Mouse (Mus musculus) splenic B cell, adult 2 months (primary cell): ENCODE data around the gene Ap2b1.

Experiments
- DNase-seq: peaks from one replicate; pipeline ENCODE4 v3.0.0-alpha.2; 2011; ENCODE audit warnings: low read depth, low spot score
- H3K27me3 ChIP-seq: 2 replicates; pipeline ENCODE4 v1.6.1; 2012; ENCODE audit warnings: mild to moderate bottlenecking, low read length, moderate library complexity, mixed read lengths; ENCODE audit not compliant: control insufficient read depth, poor library complexity, insufficient read depth, severe bottlenecking
- H3K36me3 ChIP-seq: 2 replicates; pipeline ENCODE4 v1.6.1; 2012; ENCODE audit warnings: mild to moderate bottlenecking, low read length, moderate library complexity, mixed read lengths; ENCODE audit not compliant: control insufficient read depth, poor library complexity, insufficient read depth, severe bottlenecking

The Ap2b1 gene

DNA sequence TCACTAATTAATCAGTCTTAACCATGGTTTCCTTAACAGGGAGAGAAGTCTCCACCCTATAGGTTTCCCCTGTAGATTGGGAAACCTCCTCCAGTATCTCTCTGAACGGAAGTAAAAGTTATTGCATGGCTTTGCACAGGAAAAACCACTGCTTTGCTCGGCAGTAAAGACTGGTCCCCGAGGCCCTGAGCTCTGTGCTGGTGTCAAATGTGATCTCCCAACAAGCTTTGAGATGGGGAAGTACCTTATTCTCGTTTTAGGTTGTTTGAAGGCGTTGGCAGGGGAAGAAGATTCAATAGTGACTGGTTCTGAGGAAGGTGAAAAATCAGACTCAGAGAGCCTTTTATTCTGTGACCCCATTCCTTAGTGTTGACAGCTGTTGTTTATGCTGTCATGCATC, 99.9 kb downstream of the Ap2b1 start:
- H3K27me3 ChIP-seq = no peaks in the 10 kb centered on the region
- DNase-seq = no peak
- H3K36me3 ChIP-seq = peaks cover 10% of the 10 kb centered on the region

DNA sequence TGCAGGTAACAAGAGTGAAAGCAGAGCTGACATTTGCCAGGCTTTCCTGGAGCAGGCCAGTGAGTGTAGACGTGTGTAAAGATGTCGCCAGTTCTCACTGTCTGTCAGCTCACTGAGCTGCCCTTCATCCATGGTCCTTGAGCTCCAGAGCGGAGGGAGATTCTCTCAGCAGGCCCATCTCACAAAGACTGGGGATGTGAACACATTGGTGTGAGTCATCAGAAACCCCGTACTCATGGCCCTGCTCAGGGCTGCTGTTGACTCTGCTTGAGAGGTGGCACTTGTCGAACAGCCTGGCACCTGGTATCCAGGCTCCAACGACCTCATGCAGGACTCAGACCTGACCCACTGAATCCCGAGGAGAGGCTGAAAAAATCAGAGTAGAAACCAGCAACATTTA, 105.0 kb downstream of the Ap2b1 start:
- H3K36me3 ChIP-seq = peaks cover 5% of the 10 kb centered on the region; the same call in 1 of the 2 replicates
- H3K27me3 ChIP-seq = no peaks in the 10 kb centered on the region
- no peak for DNase-seq

DNA sequence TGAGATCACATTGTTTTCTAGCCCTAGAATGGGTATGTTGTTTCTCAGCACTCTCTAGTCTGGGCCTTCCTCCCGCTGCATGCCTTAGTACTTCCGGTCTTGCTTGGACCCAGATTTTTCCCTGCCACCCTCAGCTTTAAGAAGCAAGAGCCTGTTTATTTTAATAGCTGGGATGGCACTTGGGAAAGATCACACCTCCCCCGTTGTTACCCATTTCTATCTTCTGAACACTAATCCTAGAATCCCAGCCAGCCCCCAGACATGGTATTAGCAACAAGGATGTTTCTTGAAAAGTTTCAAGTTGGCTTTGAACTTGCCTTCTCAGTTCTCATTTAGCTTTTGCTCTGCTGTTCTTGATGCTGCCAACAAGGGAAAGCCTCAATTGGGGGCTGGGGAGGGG, 107.6 kb downstream of the Ap2b1 start:
- Histone ChIP-seq H3K36me3 (0 out of 2 replicates have a peak, but pooled peaks cover 1% of the 10 kb centered on the region), H3K27me3 (no peaks in the 10 kb centered on the region)
- no peak for DNase-seq

DNA sequence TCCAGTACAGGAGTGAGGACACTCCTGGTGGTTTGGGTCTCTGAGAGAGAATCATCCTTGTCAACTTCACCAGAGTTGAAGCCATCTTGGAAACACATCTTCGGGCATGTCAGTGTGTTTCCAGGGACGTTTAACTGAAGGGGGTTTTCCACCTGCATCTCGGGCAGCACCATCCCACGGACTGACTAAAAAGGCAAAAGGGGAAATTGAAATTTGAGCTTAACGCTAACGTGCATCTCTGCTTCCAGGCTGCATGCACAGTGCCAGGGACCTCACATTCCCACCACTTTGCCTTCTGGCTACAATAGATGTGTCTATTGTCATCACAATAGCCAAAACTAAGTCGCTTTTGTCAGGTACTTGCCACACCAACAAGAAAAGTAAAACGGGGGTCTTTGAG, 109.4 kb downstream of the Ap2b1 start:
- no peak for DNase-seq
- H3K27me3 ChIP-seq = no peaks in the 10 kb centered on the region
- H3K36me3 ChIP-seq = no peaks in the 10 kb centered on the region

DNA sequence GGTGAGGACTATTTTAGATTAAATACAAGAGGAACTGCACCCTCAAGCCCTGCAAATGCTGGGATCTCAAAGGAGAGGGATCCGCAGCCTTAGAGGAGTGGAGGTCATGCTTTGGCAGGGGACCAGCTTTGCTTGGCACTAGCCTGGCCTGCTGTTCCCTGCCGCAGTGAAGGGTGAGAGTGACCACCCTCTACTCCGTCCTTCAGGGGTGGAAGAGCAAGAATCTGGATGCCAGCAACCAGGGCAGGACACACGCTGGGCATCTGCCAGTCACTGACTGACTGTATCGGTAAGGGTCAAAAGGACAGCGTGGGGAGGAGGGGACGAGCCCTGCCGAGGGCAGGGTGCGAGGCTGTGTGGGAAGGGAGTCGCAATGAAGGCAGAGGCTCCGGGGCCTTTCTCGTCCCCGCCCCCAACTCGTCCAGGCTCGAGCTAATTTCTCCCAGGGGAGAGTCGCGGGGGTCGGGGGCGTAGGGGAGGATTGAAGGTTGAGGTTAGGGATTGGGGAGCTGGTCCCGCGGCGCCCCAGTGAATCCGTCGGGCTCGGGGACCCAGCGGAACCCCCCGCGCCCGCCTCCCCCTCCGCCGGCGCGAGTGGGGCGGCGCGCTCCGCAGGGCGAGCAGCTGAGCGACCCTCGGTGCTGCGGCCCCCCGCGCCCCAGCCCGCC, 110.4 kb downstream of the Ap2b1 start, which contains the start of gene Rasl10b:
Gene Rasl10b, plus strand, starts transcription at position 51 of the 668 bp plus-strand sequence.
- no peaks in the 10 kb centered on the region for H3K27me3 ChIP-seq
- no peaks in the 10 kb centered on the region for H3K36me3 ChIP-seq
- no peak for DNase-seq

DNA sequence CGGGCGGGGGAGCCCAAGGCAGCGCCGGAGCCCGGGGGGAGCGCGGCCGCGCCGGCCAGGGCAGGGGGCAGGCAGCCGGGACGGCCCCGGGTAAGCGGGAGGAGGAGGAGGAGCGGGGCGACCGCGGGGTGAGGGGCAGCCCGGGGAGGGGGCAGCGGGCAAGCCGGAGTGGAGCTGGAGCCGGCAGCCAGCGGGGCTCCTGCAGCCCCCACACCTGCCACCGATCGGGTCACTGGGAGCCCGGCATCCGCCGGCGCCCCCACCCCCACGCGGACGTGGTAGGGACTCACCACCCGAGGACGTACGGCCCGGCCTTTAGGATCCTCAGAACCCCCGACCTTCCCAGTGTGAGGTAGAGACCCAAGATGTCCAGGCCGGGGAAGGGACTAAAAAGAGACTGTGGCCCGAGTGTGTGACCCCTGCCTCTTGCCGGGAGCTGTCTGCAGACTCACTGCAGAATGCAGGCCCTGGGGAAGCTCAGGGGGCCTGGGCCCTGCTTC, 111.0 kb downstream of the Ap2b1 start:
- no peak for DNase-seq
- H3K27me3 ChIP-seq = no peaks in the 10 kb centered on the region
- no peaks in the 10 kb centered on the region for H3K36me3 ChIP-seq

DNA sequence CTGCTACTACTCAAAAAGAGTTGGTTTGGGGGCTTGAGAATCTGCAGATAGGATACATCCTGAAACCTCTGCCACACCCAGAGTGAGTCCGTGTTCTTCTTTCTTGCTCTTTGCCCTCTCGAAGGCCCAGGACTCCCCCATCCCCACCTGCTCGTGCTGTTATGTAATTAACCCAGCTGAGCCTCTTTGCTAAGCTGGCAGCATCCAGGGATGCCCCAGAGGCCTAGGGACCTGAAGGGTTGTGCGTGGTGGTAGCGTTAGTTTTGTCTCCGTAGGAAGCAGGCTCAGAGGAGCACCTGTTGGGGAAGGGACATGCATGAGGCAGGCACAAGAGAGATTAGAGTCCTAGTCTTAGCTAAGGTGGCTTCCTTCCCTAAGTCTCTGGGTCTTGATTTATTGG, 111.7 kb downstream of the Ap2b1 start:
- Histone ChIP-seq H3K27me3 (no peaks in the 10 kb centered on the region), H3K36me3 (no peaks in the 10 kb centered on the region)
- DNase-seq = no peak

DNA sequence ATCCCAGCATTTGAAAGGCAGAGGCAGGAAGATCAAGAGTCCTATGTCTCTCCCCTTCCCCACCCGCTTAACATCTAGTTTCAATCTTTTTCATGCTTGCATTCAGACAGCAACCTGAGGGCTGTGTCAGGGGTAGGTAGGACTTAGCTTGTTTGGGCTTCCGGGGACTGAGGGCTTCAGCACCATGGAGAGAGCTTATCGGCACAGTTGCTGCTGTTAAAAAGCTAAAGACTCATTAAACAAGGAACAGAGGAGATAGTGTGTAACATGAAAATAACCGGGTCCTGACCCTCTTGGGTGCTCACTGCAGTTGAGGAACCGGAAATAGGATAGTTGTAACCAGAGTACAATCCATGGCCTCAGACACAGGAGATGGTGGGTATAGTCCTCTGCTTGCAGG, 118.3 kb downstream of the Ap2b1 start:
- Histone ChIP-seq H3K36me3 (no peaks in the 10 kb centered on the region), H3K27me3 (no peaks in the 10 kb centered on the region)
- peak; percentile 65 for DNase-seq

DNA sequence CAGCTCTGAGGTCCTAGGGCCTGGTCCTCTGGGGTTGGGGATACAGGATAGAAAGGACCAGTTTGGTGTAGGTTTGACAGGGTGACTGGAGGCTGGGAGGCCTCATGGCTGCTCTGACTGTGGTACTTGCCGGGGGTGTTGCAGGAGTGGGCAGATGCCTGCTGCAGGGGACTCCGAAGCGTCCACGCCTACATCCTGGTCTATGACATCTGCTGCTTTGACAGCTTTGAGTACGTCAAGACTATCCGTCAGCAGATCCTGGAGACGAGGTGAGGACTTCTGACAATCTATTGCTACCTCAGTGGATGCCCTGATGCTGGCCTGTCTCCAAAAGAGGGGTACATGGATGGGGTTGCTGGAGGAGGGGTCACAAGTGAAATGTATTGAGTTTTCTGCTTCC, 118.9 kb downstream of the Ap2b1 start:
- Histone ChIP-seq H3K36me3 (no peaks in the 10 kb centered on the region), H3K27me3 (no peaks in the 10 kb centered on the region)
- DNase-seq = no peak

DNA sequence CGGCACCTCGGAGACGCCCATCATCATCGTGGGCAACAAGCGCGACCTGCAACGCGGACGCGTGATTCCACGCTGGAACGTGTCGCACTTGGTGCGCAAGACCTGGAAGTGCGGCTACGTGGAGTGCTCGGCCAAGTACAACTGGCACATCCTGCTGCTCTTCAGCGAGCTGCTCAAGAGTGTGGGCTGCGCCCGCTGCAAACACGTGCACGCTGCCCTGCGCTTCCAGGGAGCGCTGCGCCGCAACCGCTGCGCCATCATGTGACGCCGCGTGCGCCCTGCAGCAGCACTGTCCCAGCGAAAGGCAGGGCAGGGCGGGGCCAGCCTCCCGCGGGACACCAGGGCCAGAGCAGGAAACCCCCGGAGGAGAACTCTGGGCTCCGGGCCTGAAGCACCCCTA, 119.7 kb downstream of the Ap2b1 start:
- Histone ChIP-seq H3K36me3 (no peaks in the 10 kb centered on the region), H3K27me3 (no peaks in the 10 kb centered on the region)
- peak; percentile 15 for DNase-seq

DNA sequence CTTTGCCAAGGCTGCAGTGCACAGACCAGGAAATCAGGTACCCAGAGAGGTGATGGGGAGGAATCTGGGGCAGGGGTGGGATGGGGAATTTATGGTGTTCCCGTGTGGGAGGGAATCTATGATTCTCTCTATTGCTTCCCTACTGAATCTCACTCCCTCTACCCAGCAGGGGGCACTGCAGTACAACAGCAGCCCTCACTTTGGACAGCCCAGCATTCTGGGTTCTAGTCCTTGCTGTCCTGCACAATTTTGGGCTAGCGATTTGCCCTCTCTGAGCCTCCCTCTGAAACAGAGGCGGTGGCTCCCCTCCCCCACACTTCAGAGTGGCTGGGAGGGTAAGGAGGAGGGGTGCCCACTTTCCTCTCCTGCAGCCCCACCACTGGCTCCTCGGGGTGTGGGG, 121.5 kb downstream of the Ap2b1 start:
- no peak for DNase-seq
- no peaks in the 10 kb centered on the region for H3K27me3 ChIP-seq
- no peaks in the 10 kb centered on the region for H3K36me3 ChIP-seq

DNA sequence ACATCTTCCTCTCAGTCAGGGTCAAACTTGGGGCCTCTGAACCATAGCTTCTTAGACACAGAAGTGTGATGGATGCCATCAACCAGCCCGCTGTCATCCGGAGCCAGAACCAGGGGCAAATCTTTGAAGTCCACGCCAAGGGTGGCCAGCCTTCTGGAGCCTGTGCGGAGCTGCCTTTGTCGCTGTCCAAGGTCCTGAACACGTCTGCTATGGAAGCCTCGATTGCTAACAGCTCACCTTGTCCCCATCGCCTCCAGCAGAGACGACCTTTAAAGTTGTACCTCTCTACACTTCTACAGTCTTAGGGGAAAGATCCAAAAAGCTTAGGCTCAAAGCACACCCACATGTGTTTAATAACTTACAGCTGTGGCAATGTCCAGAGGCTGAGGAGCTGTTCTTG, 122.5 kb downstream of the Ap2b1 start:
- no peaks in the 10 kb centered on the region for H3K36me3 ChIP-seq
- DNase-seq = peak; percentile 78
- no peaks in the 10 kb centered on the region for H3K27me3 ChIP-seq

DNA sequence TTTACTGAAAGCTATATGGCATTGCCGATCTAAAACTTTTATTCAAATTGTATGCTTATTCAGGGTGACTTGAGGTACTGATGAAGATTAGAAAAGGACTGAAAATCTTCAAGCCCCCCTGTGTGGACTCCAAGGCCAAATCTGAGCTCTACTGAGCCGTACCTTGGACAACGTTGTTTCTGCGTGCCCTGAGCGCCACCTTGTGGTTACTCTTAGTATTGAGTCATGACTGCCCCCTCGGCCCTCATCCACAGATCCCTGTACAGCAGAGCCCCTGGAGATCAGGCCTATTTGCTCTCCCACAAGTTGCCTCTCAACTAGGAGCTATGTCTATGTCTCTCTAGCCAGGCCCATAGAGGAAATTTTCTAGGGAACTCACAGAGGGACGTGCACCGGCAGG, 125.9 kb downstream of the Ap2b1 start:
- DNase-seq = peak; percentile 81
- Histone ChIP-seq H3K36me3 (no peaks in the 10 kb centered on the region), H3K27me3 (no peaks in the 10 kb centered on the region)

DNA sequence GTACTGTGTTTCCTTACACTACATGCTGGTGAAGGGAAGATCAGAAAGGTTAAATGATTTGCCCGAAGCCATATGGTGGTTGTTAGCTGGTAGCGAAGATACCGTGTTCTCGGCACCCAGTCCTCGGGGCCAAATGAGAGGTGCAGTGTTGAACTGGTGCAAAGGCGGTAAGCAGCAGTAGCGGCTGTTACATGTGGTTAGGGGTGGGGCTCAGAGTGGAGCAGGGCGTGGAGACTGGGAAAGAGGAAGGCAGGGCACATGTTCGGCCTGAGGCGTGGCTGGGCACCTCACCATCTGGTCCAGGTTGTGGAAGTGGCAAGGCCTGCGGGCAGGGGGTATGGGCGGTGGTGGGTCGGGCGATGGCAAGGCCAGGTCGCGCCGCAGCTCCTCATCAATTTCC, 128.1 kb downstream of the Ap2b1 start:
- DNase-seq = peak; percentile 36
- Histone ChIP-seq H3K27me3 (no peaks in the 10 kb centered on the region), H3K36me3 (no peaks in the 10 kb centered on the region)

DNA sequence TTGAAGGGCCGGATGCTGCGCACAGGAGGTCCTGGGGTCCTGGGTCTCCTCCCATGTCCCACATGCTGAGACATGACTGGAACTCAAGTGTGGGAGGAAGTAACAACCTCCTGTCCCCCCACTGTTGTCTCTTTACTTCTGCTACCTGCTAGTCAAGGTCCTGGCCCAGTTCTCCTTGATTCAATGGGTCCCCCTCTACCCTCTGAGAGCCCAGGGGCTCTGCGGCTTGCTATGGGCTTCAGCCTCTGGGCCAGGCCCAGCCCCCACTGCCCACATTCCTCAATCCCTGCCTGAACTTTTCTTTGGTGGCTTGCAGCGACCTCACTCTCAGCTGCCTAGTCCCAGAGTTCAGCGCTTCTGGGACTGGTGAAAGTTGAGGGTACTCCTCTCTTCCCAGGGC, 130.5 kb downstream of the Ap2b1 start, which contains the start of gene Gas2l2:
Gene Gas2l2, minus strand, starts transcription at position 101 of the 400 bp plus-strand sequence.
- no peaks in the 10 kb centered on the region for H3K27me3 ChIP-seq
- no peaks in the 10 kb centered on the region for H3K36me3 ChIP-seq
- no peak for DNase-seq

DNA sequence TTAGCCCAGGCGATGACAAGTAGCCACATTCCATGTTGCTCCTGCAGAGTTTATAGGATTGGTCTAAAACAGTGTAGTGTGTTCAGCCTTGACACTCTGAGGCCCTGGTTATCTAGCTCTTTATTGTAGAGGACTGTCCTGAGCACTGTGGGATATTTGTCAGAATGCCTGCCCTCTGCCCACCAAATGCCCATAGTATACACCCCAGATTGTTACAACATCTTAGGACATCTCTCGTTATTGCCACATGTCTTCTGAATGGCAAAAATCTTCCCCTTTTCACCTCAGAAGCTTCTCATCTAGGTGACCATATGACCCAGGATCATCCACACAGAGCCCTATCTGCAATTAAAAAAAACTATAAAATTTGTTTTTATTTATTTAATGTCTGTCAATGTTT, 133.7 kb downstream of the Ap2b1 start:
- Histone ChIP-seq H3K27me3 (no peaks in the 10 kb centered on the region), H3K36me3 (no peaks in the 10 kb centered on the region)
- no peak for DNase-seq
